Mouse (Mus musculus): ENCODE results near the gene Fam229a. TPM values are rescaled to one million over a fixed set of nuclear protein-coding genes. Genes with fewer than 3 reads are reported as not detected.
A peak's percentile ranks its signal among the peaks of the same experiment; 100 is the strongest.

Gene Fam229a
- polyA plus RNA-seq, 1 experiment from 2014 or later, result not detected

DNA sequence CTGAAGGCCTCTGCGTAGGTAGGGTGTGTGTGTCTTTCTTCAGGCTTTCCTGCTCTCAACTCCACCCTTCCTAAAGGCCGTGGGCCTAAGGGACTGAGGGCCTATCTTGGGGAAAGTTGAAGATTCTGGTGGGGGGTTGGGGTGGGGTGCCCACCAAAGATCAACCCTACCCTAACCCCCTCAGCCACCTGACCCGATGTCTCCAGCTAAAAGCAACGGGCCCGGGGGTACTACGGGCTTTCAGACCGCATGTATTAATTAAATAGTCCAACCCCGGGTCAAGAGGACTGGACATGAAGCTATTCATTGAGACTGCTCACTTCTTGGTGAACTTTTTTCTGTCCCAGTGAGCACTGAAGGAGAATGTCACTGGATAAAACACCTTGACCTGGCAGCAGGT is 9.0 kb downstream of the Fam229a start:
- DNase-seq (ENCODE audit: low spot score) (no peak), ATAC-seq (replicated peaks; ENCODE audit: insufficient number of reproducible peaks, low FRiP score, low TSS enrichment, low read depth) (no peak)
- peak overlapping the region; percentile 57; the same call in 1 of the 2 replicates for H3K27ac ChIP-seq (replicated peaks; ENCODE audit: low read depth, low read length)
- H3K36me3 ChIP-seq (replicated peaks; ENCODE audit: control insufficient read depth, insufficient read depth, low read depth, low read length), result no peaks in the 10 kb centered on the region
- peak overlapping the region; percentile 80; the same call in 1 of the 2 replicates for H3K4me2 ChIP-seq (ENCODE audit: low read depth, low read length)
- H3K9ac ChIP-seq (replicated peaks; ENCODE audit: low read length), result no peak overlapping the region; the same call in 1 of the 2 replicates
- WGBS, result 76% methylated on average over 8 of the region's 8 CpGs
- H3K27me3 ChIP-seq (ENCODE audit: control insufficient read depth, insufficient read depth, low read length), result no peaks in the 10 kb centered on the region
- H3K4me3 ChIP-seq (ENCODE audit: low read depth, low read length), result peak overlapping the region; percentile 49
- 0 out of 2 replicates have a peak, but pooled peaks cover 2% of the 10 kb centered on the region for H3K4me1 ChIP-seq (ENCODE audit: control insufficient read depth, insufficient read depth, low read length)
- no peaks in the 10 kb centered on the region for H3K9me3 ChIP-seq (replicated peaks; ENCODE audit: control insufficient read depth, low read length)

DNA sequence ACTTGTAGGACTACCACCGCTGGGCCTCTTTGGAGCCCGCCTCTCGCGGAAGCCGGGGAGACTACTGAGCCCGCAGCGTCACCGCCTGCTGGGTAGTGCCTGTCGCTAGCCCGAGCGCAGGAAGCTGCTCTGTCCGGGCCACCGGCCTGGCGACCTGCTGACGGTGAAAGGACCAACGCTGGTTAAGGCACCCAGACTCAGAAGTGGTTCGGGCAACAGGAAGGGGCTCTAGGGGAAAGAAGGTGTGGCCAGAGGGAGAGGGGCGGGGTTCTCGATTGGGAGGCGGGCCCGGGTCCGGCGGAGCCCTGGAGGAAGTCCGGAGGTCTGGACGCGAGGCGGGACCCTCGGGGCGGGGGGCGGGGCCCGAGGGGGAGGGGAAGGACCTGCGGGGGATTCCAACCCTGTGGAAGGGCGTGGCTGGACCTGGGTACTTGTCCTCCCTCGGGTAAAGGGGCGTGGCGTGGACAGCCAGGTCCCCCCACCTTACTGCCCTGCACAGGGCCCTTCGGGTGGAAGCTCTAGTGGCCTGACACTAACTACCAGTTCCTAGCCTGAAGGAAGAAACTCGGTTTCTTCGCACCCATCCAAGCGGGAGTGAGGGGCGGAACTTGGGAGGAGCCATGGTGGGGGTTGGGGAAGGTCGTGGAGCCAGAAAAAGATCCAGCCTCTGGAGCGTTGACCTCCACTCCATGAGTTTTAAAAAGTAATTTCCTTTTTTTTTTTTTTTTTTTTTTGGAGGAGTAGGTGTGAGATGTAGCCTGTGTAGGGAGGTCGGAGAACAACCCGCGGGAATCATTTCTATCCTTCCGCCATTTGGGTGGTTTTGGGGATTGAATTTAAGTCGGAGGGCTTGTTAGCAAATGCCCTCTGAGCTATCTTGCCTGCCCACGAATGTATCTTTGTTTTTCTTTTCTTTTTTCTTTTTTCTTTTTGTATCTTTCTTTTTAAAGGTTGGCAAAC is 9.9 kb downstream of the Fam229a start:
- no peaks in the 10 kb centered on the region for H3K9me3 ChIP-seq (replicated peaks; ENCODE audit: control insufficient read depth, low read length)
- WGBS, result 3% methylated on average over 41 of the region's 49 CpGs
- peak overlapping the region; percentile 49 for H3K4me3 ChIP-seq (ENCODE audit: low read depth, low read length)
- peak overlapping the region; percentile 71 for H3K9ac ChIP-seq (replicated peaks; ENCODE audit: low read length)
- no peaks in the 10 kb centered on the region for H3K27me3 ChIP-seq (ENCODE audit: control insufficient read depth, insufficient read depth, low read length)
- DNase-seq (ENCODE audit: low spot score) (peak; percentile 91), ATAC-seq (replicated peaks; ENCODE audit: insufficient number of reproducible peaks, low FRiP score, low TSS enrichment, low read depth) (peak; percentile 79)
- H3K4me2 ChIP-seq (ENCODE audit: low read depth, low read length), result peak overlapping the region; percentile 80
- no peaks in the 10 kb centered on the region for H3K36me3 ChIP-seq (replicated peaks; ENCODE audit: control insufficient read depth, insufficient read depth, low read depth, low read length)
- H3K27ac ChIP-seq (replicated peaks; ENCODE audit: low read depth, low read length), result peak overlapping the region; percentile 57; the same call in 1 of the 2 replicates
- 0 out of 2 replicates have a peak, but pooled peaks cover 2% of the 10 kb centered on the region for H3K4me1 ChIP-seq (ENCODE audit: control insufficient read depth, insufficient read depth, low read length)

DNA sequence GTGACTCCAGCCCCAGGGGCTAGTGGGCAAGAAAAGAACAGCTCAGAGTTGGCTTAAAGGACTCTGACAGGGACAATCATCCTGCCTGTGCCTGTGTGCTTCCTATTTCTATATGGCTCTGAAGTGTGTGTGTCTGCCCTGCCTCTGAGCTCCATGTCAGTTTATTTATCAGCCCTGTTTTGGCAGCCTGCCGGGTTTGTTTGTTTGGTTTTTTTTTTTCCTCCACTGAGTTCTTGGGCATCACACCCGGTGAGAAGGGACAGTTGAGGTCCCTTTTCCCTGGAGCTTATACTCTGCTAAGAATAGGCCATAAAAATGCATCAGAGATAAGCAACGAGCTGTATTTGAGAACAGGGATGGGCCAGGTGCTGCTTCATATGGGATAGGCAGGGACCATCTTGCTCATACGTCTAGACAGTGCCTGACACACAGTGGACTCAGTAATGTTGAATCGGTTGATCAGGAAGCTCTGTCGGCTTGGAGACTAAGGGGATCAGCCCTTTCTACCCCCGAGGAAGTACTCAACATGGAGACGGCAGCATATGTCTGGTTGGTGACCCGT is 11.4 kb downstream of the Fam229a start:
- no peaks in the 10 kb centered on the region for H3K36me3 ChIP-seq (replicated peaks; ENCODE audit: control insufficient read depth, insufficient read depth, low read depth, low read length)
- no peak overlapping the region for H3K4me3 ChIP-seq (ENCODE audit: low read depth, low read length)
- no peaks in the 10 kb centered on the region for H3K27me3 ChIP-seq (ENCODE audit: control insufficient read depth, insufficient read depth, low read length)
- H3K4me2 ChIP-seq (ENCODE audit: low read depth, low read length), result no peak overlapping the region
- no peak overlapping the region for H3K27ac ChIP-seq (replicated peaks; ENCODE audit: low read depth, low read length)
- H3K4me1 ChIP-seq (ENCODE audit: control insufficient read depth, insufficient read depth, low read length), result no peaks in the 10 kb centered on the region
- WGBS, result 71% methylated on average over 9 of the region's 9 CpGs
- no peak for ATAC-seq (replicated peaks; ENCODE audit: insufficient number of reproducible peaks, low FRiP score, low TSS enrichment, low read depth)
- H3K9me3 ChIP-seq (replicated peaks; ENCODE audit: control insufficient read depth, low read length), result no peaks in the 10 kb centered on the region
- no peak overlapping the region for H3K9ac ChIP-seq (replicated peaks; ENCODE audit: low read length)
- no peak for DNase-seq (ENCODE audit: low spot score)

DNA sequence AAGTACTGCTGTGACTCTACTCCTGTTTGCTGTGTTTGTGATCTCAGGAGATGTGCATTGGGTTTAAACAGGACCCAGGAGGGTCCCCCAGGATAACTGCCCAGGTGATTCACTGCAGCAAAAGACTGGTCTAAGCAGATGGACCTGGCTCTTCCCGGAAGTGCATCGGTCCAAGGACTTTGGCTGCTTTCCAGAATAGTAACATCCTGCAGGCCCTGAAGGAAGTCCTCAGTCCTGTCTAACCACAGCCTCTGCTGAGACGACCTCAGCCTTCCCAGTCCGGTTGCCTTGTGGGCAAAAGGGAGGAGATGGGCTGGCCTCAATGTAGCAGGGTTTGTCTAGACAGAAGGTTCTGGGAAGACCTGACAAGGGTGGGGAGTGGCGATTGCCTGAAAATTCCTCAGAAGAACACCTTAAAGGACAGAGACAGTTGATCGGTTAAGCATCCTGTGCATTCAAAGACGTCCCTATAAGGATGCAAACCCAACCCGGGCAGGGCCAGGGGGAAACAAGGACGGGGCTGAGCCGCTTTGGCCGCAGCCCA is 12.0 kb downstream of the Fam229a start:
- WGBS, result 69% methylated on average over 11 of the region's 11 CpGs
- Histone ChIP-seq H3K9me3 (replicated peaks; ENCODE audit: control insufficient read depth, low read length) (no peaks in the 10 kb centered on the region), H3K4me1 (ENCODE audit: control insufficient read depth, insufficient read depth, low read length) (no peaks in the 10 kb centered on the region), H3K4me3 (ENCODE audit: low read depth, low read length) (no peak overlapping the region), H3K9ac (replicated peaks; ENCODE audit: low read length) (no peak overlapping the region), H3K4me2 (ENCODE audit: low read depth, low read length) (no peak overlapping the region), H3K27ac (replicated peaks; ENCODE audit: low read depth, low read length) (no peak overlapping the region), H3K27me3 (ENCODE audit: control insufficient read depth, insufficient read depth, low read length) (no peaks in the 10 kb centered on the region), H3K36me3 (replicated peaks; ENCODE audit: control insufficient read depth, insufficient read depth, low read depth, low read length) (no peaks in the 10 kb centered on the region)
- ATAC-seq (replicated peaks; ENCODE audit: insufficient number of reproducible peaks, low FRiP score, low TSS enrichment, low read depth), result no peak
- DNase-seq (ENCODE audit: low spot score), result no peak

DNA sequence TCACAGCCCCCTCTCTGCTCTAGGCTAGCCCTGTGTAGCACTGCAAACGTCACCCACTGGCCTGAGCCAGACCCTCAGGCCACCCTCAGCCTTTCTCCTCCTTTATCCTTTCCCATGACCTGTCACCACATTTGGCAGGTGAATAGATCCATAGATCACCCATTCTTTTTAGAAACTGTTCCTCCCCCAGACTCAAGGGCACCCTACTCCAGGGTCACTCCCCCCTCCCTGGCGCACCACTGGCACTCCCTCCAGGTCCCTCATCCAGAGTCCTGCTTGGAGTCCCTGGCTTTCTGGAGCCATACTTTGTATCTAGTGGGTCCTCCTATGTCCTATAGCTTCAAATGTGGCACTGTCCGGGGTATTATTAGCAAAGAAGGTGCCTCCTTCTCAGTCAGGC is 14.5 kb downstream of the Fam229a start:
- no peak for DNase-seq (ENCODE audit: low spot score)
- 83% methylated on average over 3 of the region's 3 CpGs for WGBS
- no peaks in the 10 kb centered on the region for H3K9me3 ChIP-seq (replicated peaks; ENCODE audit: control insufficient read depth, low read length)
- no peak overlapping the region for H3K9ac ChIP-seq (replicated peaks; ENCODE audit: low read length)
- H3K4me1 ChIP-seq (ENCODE audit: control insufficient read depth, insufficient read depth, low read length), result no peaks in the 10 kb centered on the region
- H3K27ac ChIP-seq (replicated peaks; ENCODE audit: low read depth, low read length), result no peak overlapping the region
- no peak overlapping the region for H3K4me2 ChIP-seq (ENCODE audit: low read depth, low read length)
- no peaks in the 10 kb centered on the region for H3K27me3 ChIP-seq (ENCODE audit: control insufficient read depth, insufficient read depth, low read length)
- ATAC-seq (replicated peaks; ENCODE audit: insufficient number of reproducible peaks, low FRiP score, low TSS enrichment, low read depth), result no peak
- no peak overlapping the region for H3K4me3 ChIP-seq (ENCODE audit: low read depth, low read length)
- no peaks in the 10 kb centered on the region for H3K36me3 ChIP-seq (replicated peaks; ENCODE audit: control insufficient read depth, insufficient read depth, low read depth, low read length)

DNA sequence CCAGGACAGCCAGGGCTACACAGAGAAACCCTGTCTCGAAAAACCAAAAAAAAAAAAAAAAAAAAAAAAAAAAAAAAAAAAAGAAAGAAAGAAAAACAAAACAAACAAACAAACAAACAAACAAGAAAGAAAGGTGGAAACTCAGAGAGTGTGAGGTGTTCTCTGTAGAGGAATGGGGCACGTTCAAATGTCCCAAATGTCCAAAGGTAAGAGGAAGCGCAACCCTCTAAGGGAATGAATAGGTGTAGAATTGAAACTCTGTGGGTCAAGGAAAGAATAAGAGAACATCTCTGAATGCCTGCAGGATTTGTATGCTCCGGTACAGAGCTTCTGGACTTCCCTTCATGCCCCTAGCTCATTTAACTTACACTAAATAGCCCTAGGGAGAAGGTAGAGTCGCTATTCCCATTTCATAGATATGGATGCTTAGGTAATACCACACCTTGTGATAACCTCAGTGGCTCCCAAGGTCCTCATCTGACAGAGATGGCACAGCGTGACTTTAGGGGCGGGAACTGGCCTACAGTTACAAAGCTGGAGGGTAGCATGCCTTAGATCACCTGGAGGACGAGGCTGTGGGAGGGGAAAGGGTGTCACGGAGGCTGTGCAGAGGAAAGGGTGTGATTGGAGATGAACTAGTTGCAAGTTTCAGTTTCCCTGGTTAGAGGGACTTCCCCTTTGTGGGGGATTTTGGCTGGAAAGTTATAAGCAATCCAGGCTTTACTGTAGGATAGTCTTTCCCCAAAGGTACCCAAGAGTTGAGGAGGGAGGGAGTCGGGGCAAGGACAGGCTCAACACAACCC is 16.6 kb downstream of the Fam229a start:
- Histone ChIP-seq H3K9me3 (replicated peaks; ENCODE audit: control insufficient read depth, low read length) (no peaks in the 10 kb centered on the region), H3K9ac (replicated peaks; ENCODE audit: low read length) (no peak overlapping the region), H3K4me1 (ENCODE audit: control insufficient read depth, insufficient read depth, low read length) (no peaks in the 10 kb centered on the region), H3K27ac (replicated peaks; ENCODE audit: low read depth, low read length) (no peak overlapping the region), H3K27me3 (ENCODE audit: control insufficient read depth, insufficient read depth, low read length) (no peaks in the 10 kb centered on the region), H3K36me3 (replicated peaks; ENCODE audit: control insufficient read depth, insufficient read depth, low read depth, low read length) (no peaks in the 10 kb centered on the region), H3K4me2 (ENCODE audit: low read depth, low read length) (no peak overlapping the region), H3K4me3 (ENCODE audit: low read depth, low read length) (no peak overlapping the region)
- DNase-seq (ENCODE audit: low spot score) (no peak), ATAC-seq (replicated peaks; ENCODE audit: insufficient number of reproducible peaks, low FRiP score, low TSS enrichment, low read depth) (no peak)
- 60% methylated on average over 9 of the region's 10 CpGs for WGBS

DNA sequence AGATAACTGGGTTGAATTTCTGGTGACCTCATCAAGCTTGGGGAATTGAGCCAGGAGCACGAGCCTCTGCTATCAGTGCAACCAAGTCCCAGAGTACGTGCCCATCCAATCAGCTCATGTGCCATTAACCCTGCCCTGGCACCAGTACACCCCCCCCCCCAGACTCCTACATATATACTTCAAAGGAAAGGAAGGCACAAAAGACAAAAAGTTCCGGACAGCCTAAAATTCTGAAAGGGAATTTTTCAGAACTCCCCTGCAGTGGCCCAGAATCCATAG is 17.2 kb downstream of the Fam229a start:
- H3K27me3 ChIP-seq (ENCODE audit: control insufficient read depth, insufficient read depth, low read length), result no peaks in the 10 kb centered on the region
- 75% methylated on average over 3 of the region's 3 CpGs for WGBS
- H3K36me3 ChIP-seq (replicated peaks; ENCODE audit: control insufficient read depth, insufficient read depth, low read depth, low read length), result no peaks in the 10 kb centered on the region
- H3K27ac ChIP-seq (replicated peaks; ENCODE audit: low read depth, low read length), result no peak overlapping the region
- H3K4me1 ChIP-seq (ENCODE audit: control insufficient read depth, insufficient read depth, low read length), result no peaks in the 10 kb centered on the region; the same call in 1 of the 2 replicates
- ATAC-seq (replicated peaks; ENCODE audit: insufficient number of reproducible peaks, low FRiP score, low TSS enrichment, low read depth), result no peak
- H3K4me3 ChIP-seq (ENCODE audit: low read depth, low read length), result no peak overlapping the region
- no peaks in the 10 kb centered on the region for H3K9me3 ChIP-seq (replicated peaks; ENCODE audit: control insufficient read depth, low read length)
- DNase-seq (ENCODE audit: low spot score), result no peak
- H3K4me2 ChIP-seq (ENCODE audit: low read depth, low read length), result no peak overlapping the region
- H3K9ac ChIP-seq (replicated peaks; ENCODE audit: low read length), result no peak overlapping the region

Data from embryonic facial prominence, embryonic 11.5 days (tissue).